Mouse (Mus musculus) cerebellum, adult 8-10 months (tissue): ENCODE data around the gene Kank2.

Source experiments
- DNase-seq: peaks from one replicate; pipeline ENCODE4 v3.0.0; 2022

The Kank2 gene

DNA sequence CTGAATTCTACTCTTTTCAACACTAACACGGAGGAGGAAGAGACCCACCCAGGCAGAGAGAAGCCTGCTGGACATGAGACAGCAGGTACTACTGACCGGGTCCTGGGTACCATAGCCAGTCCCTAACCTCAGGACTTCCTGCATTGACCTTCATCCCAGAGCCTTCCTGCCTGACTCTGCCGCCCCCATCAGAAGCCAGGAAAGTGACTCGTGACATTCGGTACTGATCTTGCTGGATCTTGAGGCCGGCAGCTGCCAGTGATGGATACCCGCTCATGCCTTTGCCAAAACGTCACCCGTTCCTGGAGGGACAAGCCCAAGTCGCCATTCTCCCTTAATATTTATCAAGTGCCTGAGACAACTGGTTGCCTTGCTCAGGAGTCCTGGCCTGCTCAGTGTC lies 50.1 kb downstream of the Kank2 start:
- peak; percentile 54 for DNase-seq

DNA sequence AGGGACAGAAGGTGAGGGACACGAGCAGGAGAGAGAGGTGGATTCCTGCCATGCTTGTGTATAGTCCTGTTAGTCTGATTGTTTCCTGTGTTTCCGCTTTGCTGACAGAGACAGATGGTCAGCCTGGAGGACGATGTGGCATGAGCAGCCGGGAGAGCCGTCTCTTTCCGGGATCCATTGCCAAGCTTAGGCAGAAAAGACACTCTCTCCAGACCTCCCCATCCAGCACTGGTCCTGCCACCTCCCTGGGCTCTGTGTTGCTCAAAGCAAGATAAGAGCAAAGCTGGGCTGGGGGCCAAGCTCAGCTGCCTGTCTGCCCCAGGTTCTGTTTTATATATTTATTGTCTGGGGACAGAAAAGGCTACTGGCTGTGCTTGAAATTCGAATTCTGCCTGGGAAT lies 50.5 kb downstream of the Kank2 start:
- peak; percentile 92 for DNase-seq

DNA sequence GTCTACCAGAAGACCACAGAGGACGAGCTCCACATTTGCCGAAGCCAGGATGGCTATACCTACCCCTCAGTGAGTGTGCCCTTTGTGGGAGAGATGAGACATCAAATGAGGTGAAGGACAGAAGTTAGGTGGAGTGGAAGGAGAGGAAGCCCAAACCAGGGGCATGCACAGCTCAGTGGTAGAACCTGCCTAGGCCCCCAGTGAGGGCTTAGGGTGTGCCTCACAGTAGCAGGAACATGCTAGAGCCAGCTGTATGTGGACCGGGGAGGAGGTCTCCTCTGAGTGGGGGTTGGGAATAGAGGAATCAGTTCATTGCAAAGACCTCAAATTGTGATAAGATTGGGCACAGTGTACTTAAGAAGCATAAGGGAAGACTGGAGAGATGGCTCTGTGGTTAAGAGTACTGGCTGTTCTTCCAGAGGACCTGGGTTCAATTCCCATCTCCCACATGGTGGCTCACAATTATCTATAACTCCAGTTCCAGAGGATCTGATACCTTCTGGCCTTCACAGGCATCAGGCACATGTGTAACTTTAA lies 51.2 kb downstream of the Kank2 start:
- no peak for DNase-seq

DNA sequence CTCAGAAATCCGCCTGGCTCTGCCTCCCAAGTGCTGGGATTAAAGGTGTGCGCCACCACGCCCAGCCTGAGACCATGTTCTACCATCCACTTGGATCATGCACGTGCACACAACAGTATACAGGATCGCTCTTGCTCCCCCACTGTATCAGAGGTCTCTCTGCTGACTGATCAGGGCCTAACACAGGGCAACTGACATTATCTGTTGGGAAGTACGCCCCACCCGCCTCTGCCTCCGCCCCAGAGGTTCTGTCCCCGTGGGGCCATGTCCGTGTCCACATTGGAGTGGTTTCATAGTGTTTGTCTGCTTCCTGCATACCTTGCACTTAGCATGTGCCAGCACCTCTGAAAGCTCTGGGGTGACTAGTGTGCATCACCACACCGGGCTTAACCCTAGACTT lies 57.0 kb downstream of the Kank2 start:
- DNase-seq: no peak

DNA sequence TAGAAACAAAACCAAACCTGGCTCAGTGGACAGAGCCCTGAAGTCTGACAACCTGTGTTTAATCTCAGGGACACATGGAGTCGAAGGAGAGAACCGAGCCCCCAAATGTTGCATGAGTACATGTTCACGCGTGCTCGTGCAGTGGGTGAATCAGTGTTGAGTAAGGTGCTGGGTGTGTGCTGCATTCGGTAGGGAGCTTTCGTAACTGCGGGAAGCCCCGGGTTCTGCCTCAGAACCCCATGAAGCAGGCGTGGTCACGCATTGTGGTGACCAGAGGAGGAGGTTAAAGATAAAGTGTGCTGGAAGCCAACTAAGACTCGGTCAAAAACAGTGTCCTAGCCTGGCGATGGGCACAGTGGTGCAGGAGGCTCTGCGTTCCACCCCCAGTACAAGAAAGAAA lies 58.1 kb downstream of the Kank2 start:
- DNase-seq: no peak

DNA sequence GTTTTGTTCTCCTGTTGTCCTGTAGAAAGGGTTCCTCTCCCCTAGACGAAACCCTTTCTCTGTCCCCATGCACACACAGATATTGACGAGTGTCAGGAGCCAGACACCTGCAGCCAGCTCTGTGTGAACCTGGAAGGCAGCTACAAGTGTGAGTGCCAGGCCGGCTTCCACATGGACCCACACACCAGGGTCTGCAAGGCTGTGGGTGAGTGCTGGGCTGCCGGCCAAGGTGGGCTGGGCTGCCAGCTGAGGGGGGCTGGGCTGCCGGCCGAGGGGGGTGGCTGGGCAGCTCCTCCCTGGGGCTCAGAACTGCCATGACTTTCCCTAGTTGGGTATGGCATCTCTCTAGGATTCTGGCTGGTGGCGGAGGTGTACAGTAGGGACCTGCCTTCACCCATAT lies 59.8 kb downstream of the Kank2 start:
- no peak for DNase-seq

DNA sequence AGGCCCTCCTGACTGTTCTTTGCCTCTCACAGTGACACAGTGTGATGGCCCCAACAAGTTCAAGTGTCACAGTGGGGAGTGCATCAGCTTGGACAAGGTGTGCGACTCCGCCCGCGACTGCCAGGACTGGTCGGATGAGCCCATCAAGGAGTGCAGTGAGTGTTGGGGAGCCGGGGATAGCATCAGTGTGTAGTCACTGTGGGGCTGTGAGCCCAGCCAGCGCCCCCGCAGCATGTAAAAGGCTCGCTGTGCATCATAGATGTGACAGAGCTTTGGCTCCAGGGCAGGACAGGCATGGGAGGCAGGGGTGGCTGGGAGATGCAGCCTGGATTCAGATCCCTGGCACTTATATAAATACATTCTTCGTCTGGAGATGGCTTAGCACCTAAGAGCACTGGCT lies 61.4 kb downstream of the Kank2 start:
- DNase-seq: no peak

DNA sequence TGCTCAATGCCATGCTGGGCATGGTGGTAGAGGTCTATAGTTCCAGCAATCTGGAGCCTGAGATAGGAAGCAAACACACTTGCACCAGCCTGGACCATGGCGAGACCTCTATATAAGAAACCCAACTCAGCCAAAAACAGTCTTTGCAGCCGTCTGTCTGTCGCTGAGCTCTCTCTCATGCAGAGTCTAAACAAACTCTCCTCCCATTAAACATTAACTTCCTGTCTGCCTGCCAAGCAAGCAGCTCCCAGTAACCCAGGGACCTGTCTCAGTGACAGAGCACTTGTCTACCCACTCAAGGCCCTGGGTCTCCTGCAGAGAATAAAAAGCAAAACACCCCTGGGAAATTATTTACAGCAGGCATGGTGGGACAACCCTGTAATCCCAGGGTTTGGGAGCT lies 62.0 kb downstream of the Kank2 start:
- DNase-seq: no peak

DNA sequence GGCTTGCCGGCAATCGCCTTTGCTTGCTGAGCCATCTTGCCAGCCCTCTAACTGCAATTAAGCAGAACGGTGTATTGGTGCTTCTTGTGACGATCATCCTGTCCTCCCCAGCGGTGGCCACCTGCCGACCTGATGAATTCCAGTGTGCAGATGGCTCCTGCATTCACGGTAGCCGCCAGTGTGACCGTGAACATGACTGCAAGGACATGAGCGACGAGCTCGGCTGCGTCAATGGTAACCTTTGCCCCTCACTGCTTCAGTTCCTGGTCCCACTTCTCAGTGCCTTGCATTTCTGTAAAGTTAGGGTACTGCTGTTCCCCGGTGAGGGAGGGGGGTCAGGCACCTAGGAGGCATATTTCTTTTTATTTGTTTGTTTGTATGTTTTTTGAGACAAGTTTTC lies 63.4 kb downstream of the Kank2 start:
- DNase-seq: no peak

DNA sequence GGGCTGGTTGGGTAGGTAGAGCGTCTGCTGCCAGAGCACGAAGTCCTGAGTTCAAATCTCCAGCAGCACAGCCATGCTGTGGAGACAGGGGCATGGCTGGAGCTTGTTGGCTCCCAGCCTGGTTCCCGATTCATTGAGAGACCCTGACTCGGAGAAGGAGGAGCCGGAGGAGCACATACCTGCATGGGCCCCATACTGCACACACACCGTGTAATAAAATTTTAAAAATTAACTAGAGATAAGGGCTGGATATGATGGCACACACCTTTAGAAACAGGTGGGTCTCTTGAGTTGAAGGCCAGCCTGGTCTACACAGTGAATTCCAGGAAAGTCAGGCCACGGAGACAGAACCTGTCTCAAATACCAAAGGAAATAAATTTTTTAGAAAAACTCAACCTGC lies 64.6 kb downstream of the Kank2 start:
- no peak for DNase-seq

DNA sequence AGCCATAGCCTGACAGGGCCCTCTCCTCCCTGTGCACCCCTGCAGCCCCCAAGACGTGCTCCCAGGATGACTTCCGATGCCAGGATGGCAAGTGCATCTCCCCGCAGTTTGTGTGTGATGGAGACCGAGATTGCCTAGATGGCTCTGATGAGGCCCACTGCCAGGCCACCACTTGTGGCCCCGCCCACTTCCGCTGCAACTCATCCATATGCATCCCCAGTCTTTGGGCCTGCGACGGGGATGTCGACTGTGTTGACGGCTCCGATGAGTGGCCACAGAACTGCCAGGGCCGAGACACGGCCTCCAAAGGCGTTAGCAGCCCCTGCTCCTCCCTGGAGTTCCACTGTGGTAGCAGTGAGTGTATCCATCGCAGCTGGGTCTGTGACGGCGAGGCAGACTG lies 65.1 kb downstream of the Kank2 start:
- DNase-seq: no peak

DNA sequence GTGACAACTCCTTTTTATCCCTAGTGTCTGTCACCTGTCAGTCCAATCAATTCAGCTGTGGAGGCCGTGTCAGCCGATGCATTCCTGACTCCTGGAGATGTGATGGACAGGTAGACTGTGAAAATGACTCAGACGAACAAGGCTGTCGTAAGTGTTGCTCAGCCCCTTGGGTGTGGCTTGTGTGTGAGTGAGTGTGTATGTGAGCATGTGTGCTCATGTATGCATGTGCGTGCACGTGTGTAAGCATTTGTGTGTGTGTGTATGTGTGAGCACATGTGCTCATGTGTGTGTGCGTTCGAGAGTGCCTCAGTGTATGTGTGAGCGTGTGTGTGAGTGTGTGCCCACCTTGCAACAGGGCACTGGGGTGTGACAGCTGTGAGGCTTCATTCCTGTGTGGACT lies 66.3 kb downstream of the Kank2 start:
- no peak for DNase-seq

DNA sequence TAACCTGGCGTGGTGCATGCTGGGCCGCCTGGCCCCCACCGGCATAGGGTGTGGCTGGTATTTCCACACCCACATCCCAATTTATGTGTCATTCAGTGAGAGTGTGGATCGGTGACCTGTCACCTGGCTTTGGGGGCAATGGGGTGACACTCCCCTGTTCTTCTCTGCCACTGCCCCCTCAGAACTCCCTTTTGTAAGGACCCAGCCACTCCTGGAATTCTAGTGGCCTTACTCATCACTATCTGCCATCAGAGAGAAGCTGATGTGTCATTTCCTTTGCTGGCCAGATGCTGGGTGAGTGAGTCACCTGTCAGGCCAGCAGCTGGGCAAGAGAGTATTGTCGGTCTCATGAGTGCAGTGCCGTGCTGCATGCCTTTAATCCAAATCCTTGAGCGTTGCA lies 69.3 kb downstream of the Kank2 start:
- DNase-seq: no peak

DNA sequence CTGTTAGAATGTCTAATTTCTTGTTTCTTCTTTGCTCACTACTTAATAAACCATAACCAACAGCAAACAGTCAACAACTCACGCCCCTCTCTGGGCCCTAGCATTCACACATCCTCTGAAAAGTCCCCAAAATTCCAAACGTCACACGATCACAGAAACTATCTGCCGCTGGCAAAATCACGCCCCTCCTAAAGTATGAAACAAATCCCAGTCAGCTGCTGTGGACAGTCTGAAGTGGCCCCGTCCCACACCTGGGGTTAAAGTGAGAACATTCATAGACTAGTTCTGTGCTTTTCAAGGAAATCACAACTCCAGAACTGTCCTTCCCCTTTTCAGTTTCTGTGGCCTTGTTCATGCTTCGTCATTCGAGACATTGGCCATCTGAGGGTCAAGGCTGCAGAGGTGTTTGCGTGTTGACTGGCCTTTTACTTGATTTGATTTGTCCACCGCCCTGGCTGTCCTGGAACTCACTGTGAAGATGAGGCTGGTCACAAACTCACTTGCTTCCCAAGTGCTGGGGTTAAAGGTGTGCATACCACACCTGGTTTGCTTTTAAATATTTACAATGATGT lies 70.2 kb downstream of the Kank2 start:
- no peak for DNase-seq

DNA sequence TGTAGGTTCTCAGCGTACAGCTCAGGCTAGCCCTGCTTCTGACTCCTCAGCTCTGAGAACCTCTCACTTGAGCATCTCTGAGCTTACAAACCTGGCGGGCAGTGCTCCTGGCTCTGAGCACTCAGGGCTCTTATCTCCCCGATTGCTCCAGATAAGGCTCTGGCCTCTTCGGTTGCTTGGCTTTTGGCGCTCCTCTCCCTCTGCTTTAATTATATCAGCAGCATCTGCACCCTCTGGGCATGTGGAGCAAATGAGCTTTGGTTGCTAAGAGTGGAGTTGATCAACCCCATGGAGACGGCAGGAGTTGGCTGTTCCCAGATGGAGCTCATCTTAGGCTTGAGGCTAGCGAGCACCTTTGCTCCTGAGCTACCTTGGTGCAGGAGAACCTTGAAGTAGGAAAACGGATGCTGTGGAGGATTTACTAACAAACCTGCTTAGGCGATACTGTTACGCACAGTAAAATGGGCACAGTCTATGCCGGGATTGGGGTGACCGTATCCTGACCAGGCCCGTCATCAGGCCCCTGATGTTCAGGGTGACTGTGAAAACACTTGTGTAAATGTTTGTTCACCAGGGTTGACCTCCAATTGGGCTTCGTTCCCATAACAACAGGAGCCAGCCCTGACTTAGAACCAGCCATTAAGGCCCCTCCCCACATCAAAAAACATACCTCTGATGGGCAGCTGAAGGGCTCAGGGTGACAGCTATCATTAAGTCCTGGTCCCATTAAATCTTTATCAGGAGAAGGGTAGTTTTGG lies 72.1 kb downstream of the Kank2 start:
- no peak for DNase-seq

DNA sequence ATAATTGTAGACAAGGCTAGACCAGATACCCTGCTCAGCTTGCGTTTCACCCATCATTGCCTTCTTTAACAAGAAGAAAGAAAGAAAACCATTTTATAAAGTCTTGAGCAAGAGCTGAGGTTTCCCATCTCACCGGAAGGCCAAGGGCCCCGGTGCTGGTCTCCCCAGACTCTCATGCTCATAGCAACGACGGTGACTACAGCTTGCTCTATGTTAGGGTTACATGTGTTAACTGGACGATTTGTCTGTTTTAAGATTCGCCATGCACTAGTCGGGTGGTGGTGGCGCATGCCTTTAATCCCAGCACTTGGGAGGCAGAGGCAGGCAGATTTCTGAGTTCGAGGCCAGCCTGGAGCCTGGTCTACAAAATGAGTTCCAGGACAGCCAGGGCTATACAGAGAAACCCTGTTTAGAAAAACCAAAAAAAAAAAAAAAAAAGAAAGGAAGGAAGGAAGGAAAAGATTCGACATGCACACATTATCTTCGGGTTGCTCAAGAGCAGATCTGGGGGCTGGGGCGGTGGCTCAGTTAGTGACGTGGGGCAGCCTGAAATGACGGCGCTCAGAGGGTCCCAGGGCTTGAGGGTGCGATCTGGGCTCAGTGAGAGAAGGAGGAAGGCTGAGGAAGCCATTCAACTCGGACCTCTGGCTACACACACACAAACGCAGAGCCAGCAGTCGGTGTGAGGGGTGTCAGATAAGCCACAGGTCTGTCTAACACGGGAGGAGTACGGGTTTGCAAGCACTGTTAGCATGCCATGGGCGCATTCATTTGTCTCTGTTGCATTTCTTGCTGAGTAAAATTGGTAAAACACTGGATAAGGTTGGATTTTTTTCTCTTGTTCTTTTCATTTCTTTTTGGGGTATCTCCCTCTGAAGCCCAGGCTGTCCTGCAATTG lies 73.1 kb downstream of the Kank2 start:
- no peak for DNase-seq

DNA sequence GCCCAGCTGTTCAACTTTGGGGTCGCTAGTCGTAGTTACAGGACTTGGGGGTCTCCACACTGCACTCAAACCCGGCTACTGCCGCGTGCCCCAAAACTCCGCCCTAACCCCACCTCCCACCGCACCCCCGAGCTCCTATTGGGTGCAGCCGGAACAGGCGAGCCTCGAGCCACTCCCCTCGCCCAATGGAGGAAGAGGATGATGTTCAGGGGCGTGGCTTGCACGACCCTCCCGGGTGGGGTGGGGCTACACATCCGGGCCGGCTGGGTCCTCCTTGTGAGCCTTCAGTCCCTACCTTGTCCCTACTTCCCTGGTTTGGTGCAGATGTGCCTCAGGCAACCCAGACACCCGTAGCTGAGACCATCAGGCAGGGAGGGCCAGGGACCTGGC lies 74.4 kb downstream of the Kank2 start:
- peak; percentile 86 for DNase-seq

DNA sequence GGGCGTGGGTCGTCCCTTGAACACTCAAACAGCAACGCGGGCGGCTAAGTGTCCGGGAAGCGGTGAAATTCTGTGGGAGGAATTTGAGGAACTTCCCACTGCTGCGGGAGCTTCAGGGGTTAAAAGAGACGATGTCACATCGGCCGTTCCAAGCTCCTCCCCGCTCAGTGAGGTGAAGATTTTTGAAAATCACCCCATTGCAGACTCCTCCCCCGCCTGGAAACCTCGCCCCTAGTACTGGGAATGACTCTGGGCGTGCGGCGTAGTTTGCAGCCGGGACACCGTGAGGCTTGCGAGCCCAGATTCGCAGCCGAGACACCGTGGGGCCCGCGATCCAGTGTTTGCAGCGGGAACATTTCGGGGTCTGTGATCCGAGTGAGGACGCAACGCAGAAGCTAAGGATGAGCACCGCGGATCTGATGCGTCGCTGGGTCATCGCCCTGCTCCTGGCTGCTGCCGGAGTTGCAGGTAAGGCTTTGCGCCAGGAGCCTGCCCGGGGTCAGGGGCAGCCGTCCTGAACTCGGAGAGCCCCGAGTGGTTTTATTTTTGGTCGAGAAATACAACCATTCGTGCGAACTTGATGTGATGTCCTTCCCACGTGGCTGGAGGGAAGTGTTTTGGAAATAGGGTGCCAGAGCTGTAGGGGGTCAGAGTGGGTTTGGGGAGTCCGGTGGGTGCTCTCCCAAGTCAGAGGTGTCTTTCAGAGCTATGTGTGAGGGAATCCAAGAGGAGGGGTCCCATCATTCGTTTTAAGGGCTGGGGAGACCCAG lies 75.0 kb downstream of the Kank2 start, which contains the start of gene Ldlr:
TSS of gene Ldlr (plus strand) at position 107 of the 770 bp plus-strand sequence.
- DNase-seq: peak; percentile 75

DNA sequence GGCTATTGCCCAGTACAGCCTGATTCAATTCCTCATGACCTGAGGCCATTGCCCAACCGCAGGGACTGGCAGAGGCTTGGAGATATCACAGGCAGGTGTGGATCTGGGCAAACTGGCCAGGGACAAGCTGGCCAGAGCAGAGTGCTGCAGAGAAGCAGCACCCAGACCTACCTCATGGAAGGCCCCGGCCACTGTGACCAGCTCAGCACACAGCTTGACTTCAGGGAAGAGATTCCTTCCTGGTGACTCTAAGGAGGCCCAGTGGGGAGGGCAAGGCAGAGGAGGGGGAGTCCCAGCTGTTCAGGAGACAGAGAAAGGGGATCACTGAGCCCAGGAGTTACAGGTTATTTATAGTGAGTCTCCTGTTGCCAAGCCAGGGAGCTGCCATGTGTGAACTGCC lies 77.5 kb downstream of the Kank2 start:
- DNase-seq: no peak

DNA sequence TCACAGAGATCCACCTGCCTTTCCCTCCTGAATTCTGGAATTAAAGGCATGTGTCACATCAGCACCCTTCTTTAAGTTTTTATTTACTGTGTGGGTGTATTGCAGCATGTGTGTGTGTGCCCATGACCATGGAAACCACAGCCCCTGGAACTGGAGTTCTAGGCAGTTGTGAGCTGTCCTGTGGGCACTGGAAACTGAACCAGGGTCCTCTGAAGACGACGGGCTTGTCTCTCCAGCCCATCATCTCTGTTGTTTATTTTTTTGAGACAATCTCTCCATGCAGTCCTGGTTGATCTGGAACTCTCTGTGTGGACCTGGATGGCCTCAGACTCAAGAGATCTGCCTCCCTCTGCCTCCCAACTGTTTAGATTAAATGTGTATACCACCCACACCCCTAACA lies 81.5 kb downstream of the Kank2 start:
- DNase-seq: no peak
